8 mouse cellular contexts compared by ENCODE assay signal in the genomic region with DNA sequence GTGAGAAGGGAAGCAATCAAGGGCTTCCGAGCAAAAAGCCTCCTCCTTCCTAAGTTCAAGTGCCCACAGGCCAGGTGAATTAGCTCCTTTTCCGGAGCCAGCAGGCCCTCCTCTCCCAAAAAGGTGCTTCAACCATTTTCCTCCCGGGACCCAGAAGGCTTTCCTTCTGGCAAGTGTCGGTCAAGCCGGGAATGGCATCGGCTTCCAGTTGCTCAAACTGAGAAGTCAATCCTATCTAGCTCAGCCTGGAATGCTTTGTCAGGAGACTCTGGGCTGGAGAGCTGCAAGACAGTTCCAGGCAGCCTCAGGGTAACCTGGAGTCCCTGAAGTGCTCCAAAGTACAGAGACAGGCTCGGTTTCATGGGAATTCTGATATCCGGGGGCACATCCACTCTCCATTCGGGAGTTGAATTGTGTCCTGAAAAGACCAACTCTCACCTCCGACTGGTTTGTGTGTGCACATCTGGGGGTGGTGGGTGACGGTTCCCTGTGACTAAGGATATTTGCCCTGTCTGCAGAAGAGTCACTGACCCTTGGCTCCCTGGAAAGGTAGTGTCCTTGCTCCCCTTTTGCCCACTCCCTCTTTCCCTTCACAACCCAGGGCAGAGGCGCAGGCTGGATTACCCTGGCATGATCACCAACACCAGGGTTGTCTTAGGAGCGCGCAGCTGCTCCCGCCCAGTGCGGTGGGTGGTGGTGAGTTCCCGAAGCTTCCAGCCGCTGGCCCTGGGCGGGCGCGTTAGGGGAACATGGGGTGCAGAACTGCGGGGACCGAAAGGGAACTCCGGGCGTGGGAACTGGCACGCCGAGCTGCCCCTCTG. TPM values are rescaled to one million over a fixed set of nuclear protein-coding genes. Genes with fewer than 3 reads are reported as not detected.
DNase-seq lines count a peak whose midpoint lies in the region; ATAC-seq lines count a peak whose summit lies in the region.

No protein-coding gene starts in this region.

- H3K9me3 ChIP-seq in embryonic facial prominence, embryonic 10.5 days = no peaks in the 10 kb centered on the region
- H3K9me3 ChIP-seq in hindbrain, embryonic 11.5 days (ENCODE audit: control insufficient read depth, low read length) = no peaks in the 10 kb centered on the region
- no peaks in the 10 kb centered on the region for H3K9me3 ChIP-seq in limb, embryonic 15.5 days
- no peaks in the 10 kb centered on the region for H3K9me3 ChIP-seq in neural tube, embryonic 14.5 days (ENCODE audit: control insufficient read depth, low read length)

- no peaks in the 10 kb centered on the region for H3K36me3 ChIP-seq in embryonic facial prominence, embryonic 10.5 days (replicated peaks)
- no peaks in the 10 kb centered on the region for H3K36me3 ChIP-seq in hindbrain, embryonic 11.5 days (ENCODE audit: control insufficient read depth, insufficient read depth, low read length)
- H3K36me3 ChIP-seq in limb, embryonic 15.5 days = no peaks in the 10 kb centered on the region
- no peaks in the 10 kb centered on the region for H3K36me3 ChIP-seq in neural tube, embryonic 14.5 days (ENCODE audit: control insufficient read depth, insufficient read depth, low read length)

- H3K9ac ChIP-seq in hindbrain, embryonic 11.5 days (ENCODE audit: low read depth, low read length) = peak overlapping the region; percentile 51
- H3K9ac ChIP-seq in limb, embryonic 15.5 days = no peak overlapping the region
- H3K9ac ChIP-seq in neural tube, embryonic 14.5 days (replicated peaks; ENCODE audit: low read depth, low read length) = peak overlapping the region; percentile 63

- peaks cover 53% of the 10 kb centered on the region for H3K27me3 ChIP-seq in embryonic facial prominence, embryonic 10.5 days (replicated peaks; ENCODE audit: low read depth, poor library complexity, severe bottlenecking)
- peaks cover 9% of the 10 kb centered on the region for H3K27me3 ChIP-seq in hindbrain, embryonic 11.5 days (ENCODE audit: control insufficient read depth, insufficient read depth, low read length)
- peaks cover 38% of the 10 kb centered on the region for H3K27me3 ChIP-seq in limb, embryonic 15.5 days
- H3K27me3 ChIP-seq in neural tube, embryonic 14.5 days (ENCODE audit: control insufficient read depth, insufficient read depth, low read length) = peaks cover 7% of the 10 kb centered on the region; the same call in 1 of the 2 replicates

- H3K4me1 ChIP-seq in embryonic facial prominence, embryonic 10.5 days = peaks cover 27% of the 10 kb centered on the region
- peaks cover 12% of the 10 kb centered on the region; the same call in 1 of the 2 replicates for H3K4me1 ChIP-seq in hindbrain, embryonic 11.5 days (replicated peaks; ENCODE audit: control insufficient read depth, insufficient read depth, low read length)
- peaks cover 30% of the 10 kb centered on the region for H3K4me1 ChIP-seq in limb, embryonic 15.5 days
- no peaks in the 10 kb centered on the region; the same call in 1 of the 2 replicates for H3K4me1 ChIP-seq in neural tube, embryonic 14.5 days (ENCODE audit: control insufficient read depth, insufficient read depth, low read length)

- 6% methylated on average over 27 of the region's 27 CpGs for whole genome bisulfite sequencing in embryonic facial prominence, embryonic 10.5 days
- 12% methylated on average over 26 of the region's 27 CpGs for WGBS in hindbrain, embryonic 11.5 days
- 11% methylated on average over 27 of the region's 27 CpGs for WGBS in limb, embryonic 15.5 days
- 12% methylated on average over 27 of the region's 27 CpGs for WGBS in neural tube, embryonic 14.5 days

- H3K4me3 ChIP-seq in embryonic facial prominence, embryonic 10.5 days = peak overlapping the region; percentile 64
- H3K4me3 ChIP-seq in hindbrain, embryonic 11.5 days (ENCODE audit: low read depth, low read length) = peak overlapping the region; percentile 65
- peak overlapping the region; percentile 53 for H3K4me3 ChIP-seq in limb, embryonic 15.5 days
- peak overlapping the region; percentile 62 for H3K4me3 ChIP-seq in neural tube, embryonic 14.5 days (ENCODE audit: low read depth, low read length)

- ATAC-seq in hindbrain, embryonic 11.5 days (ENCODE audit: low FRiP score) = no peak
- ATAC-seq in limb, embryonic 15.5 days (ENCODE audit: insufficient number of reproducible peaks, low FRiP score, low TSS enrichment, low read depth) = no peak
- no peak for ATAC-seq in neural tube, embryonic 14.5 days (ENCODE audit: low read depth)

- peak; percentile 5 to 6 for DNase-seq in lung, adult 18-20 months
- no peak for DNase-seq in lung, postnatal 25 days (ENCODE audit: low spot score)
- peak; percentile 26 for DNase-seq in embryonic facial prominence, embryonic 10.5 days (ENCODE audit: low spot score)
- DNase-seq in hindbrain, embryonic 11.5 days (ENCODE audit: low spot score) = peak; percentile 45
- no peak for DNase-seq in spleen, postnatal 14 days (ENCODE audit: low spot score in 2 of 2)
- no peak for DNase-seq in thymus, adult 18-20 months

- peak overlapping the region; percentile 40; the same call in 1 of the 2 replicates for H3K27ac ChIP-seq in embryonic facial prominence, embryonic 10.5 days (replicated peaks)
- no peak overlapping the region for H3K27ac ChIP-seq in hindbrain, embryonic 11.5 days (ENCODE audit: low read depth, low read length)
- no peak overlapping the region for H3K27ac ChIP-seq in limb, embryonic 15.5 days
- no peak overlapping the region for H3K27ac ChIP-seq in neural tube, embryonic 14.5 days (ENCODE audit: low read depth, low read length)

- peak overlapping the region; percentile 84 for H3K4me2 ChIP-seq in hindbrain, embryonic 11.5 days (replicated peaks; ENCODE audit: low read depth, low read length)
- peak overlapping the region; percentile 89 for H3K4me2 ChIP-seq in limb, embryonic 15.5 days
- peak overlapping the region; percentile 69 for H3K4me2 ChIP-seq in neural tube, embryonic 14.5 days (ENCODE audit: low read depth, low read length)

RNA-seq across cellular contexts. Expression of gene Fam84a, which starts 2.6 kb away (rescaled TPM):
- polyA plus RNA-seq in embryonic facial prominence, embryonic 10.5 days (2016; fragmentation: Nextera tagmentation; extraction: Ambion mirVana) = 8.0 TPM in 2 replicates
- 28.5 and 30.5 TPM in 2 replicates for polyA plus RNA-seq in hindbrain, embryonic 11.5 days (2014; fragmentation: Nextera tagmentation; extraction: Ambion mirVana)
- 31.3 and 34.9 TPM in 2 replicates for polyA plus RNA-seq in limb, embryonic 15.5 days (2015; fragmentation: Nextera tagmentation; extraction: Ambion mirVana)
- polyA plus RNA-seq in neural tube, embryonic 14.5 days (2014; fragmentation: Nextera tagmentation; extraction: Ambion mirVana) = 62.7 and 65.3 TPM in 2 replicates

Comparison
In these comparisons a context has a peak if more than half of its experiments do, and no peak if none do; other contexts are left out.
1. DNase-seq: peak in lung, adult 18-20 months (2 of 2), embryonic facial prominence, embryonic 10.5 days (single experiment) and hindbrain, embryonic 11.5 days (single experiment); none in lung, postnatal 25 days (single experiment), spleen, postnatal 14 days (0 of 2) and thymus, adult 18-20 months (0 of 2).
2. Peak in every context shown above with its lines, with median percentiles within 50 percentile points of each other: H3K4me3 ChIP-seq and H3K4me2 ChIP-seq.